Mouse (Mus musculus): ENCODE data around the gene Fam198b. TPM values are rescaled to one million over a fixed set of nuclear protein-coding genes. Genes with fewer than 3 reads are reported as not detected.

The Fam198b gene
- total RNA-seq (2012; rRNA removed) (1.5 and 4.9 TPM in 2 replicates), polyA plus RNA-seq (2012; ENCODE audit: insufficient read depth in 1 of 2, insufficient read length in 2 of 2, low read depth in 1 of 2, low replicate concordance in 2 of 2, missing spikeins in 1 of 2) (1 to 10 TPM in 1 of 2 experiments, not detected in 1; 3.1 TPM)

GRCm38 (mm10) chr3:79884305-79884704 is at the start of gene Fam198b:
Gene Fam198b, plus strand, starts transcription at chr3:79884533.
- Histone ChIP-seq H3K4me1 (ENCODE audit: control insufficient read depth in 1 of 2, insufficient read depth in 2 of 2, low read length in 2 of 2) (peaks cover 0 to 7% of the 10 kb centered on the region in 2 experiments; a peak in 3 of 4 replicates), H3K9me3 (replicated peaks; ENCODE audit: insufficient read depth, low read length) (no peaks in the 10 kb centered on the region), H3K79me2 (ENCODE audit: control insufficient read depth, insufficient read depth, low read length, poor library complexity) (peaks cover 1% of the 10 kb centered on the region; the same call in 1 of the 2 replicates), H3K4me3 (ENCODE audit: control insufficient read depth in 1 of 2, insufficient read depth in 1 of 2, low read depth in 2 of 2, low read length in 2 of 2) (peak within 1 kb of the TSS; percentile 62 to 68), H3K27me3 (ENCODE audit: control insufficient read depth in 1 of 2, insufficient read depth in 2 of 2, low read length in 2 of 2) (no peaks in the 10 kb centered on the region; a peak in 4 of 4 replicates), H3K9ac (ENCODE audit: control insufficient read depth, low read depth, low read length, poor library complexity, severe bottlenecking) (peak within 1 kb of the TSS; percentile 65), H3K36me3 (ENCODE audit: control insufficient read depth in 1 of 2, insufficient read depth in 2 of 2, low read length in 2 of 2) (peaks cover 0 to 9% of the 10 kb centered on the region in 2 experiments; a peak in 2 of 4 replicates), H3K27ac (ENCODE audit: control insufficient read depth, low read depth, low read length) (peak within 1 kb of the TSS; percentile 69)
- TF ChIP-seq POLR2AphosphoS2 (IDR thresholded peaks at IDR 0.05; ENCODE audit: low read length) (no peak), ETS1 (IDR thresholded peaks at IDR 0.05; ENCODE audit: low read depth, low read length) (peak; percentile 12; the same call in 1 of the 2 replicates), MYB (IDR thresholded peaks at IDR 0.05; ENCODE audit: low read depth, low read length) (no peak), EP300 (IDR thresholded peaks at IDR 0.05; ENCODE audit: low read depth in 1 of 2, low read length in 2 of 2) (0 out of 4 replicates have a peak, but pooled peaks have one; percentile 26 to 46), POLR2A (IDR thresholded peaks at IDR 0.05; ENCODE audit: control insufficient read depth in 1 of 2, insufficient read depth in 1 of 2, low read depth in 1 of 2, low read length in 2 of 2, poor library complexity in 1 of 2) (no peak), GATA1 (IDR thresholded peaks at IDR 0.05; ENCODE audit: low read depth, low read length) (peak; percentile 67), TBP (IDR thresholded peaks at IDR 0.05; ENCODE audit: low read depth, low read length) (peak; percentile 35; the same call in 1 of the 2 replicates), SIN3A (IDR thresholded peaks at IDR 0.05; ENCODE audit: low read length) (no peak; the same call in none of the 2 replicates), MAX (IDR thresholded peaks at IDR 0.05; ENCODE audit: low read length) (0 out of 2 replicates have a peak, but pooled peaks have one; percentile 29), NELFE (IDR thresholded peaks at IDR 0.05; ENCODE audit: low read depth, low read length) (0 out of 2 replicates have a peak, but pooled peaks have one; percentile 21), CHD1 (IDR thresholded peaks at IDR 0.05; ENCODE audit: low read depth, low read length) (0 out of 2 replicates have a peak, but pooled peaks have one; percentile 24), USF2 (IDR thresholded peaks at IDR 0.05; ENCODE audit: borderline replicate concordance in 1 of 2, insufficient read depth in 1 of 2, low read depth in 1 of 2, low read length in 2 of 2) (no peak), MAZ (IDR thresholded peaks at IDR 0.05; ENCODE audit: low read depth, low read length) (no peak)
- peak; percentile 88 for DNase-seq (ENCODE audit: low read depth, low spot score)

- Histone ChIP-seq H3K4me1 (ENCODE audit: control insufficient read depth in 1 of 2, insufficient read depth in 2 of 2, low read length in 2 of 2) (peaks cover 0 to 4% of the 10 kb centered on the region in 2 experiments; a peak in 2 of 4 replicates), H3K4me3 (ENCODE audit: control insufficient read depth in 1 of 2, insufficient read depth in 1 of 2, low read depth in 2 of 2, low read length in 2 of 2) (no peak overlapping the region), H3K27ac (ENCODE audit: control insufficient read depth, low read depth, low read length) (no peak overlapping the region), H3K27me3 (ENCODE audit: control insufficient read depth in 1 of 2, insufficient read depth in 2 of 2, low read length in 2 of 2) (no peaks in the 10 kb centered on the region; a peak in 1 of 4 replicates), H3K9me3 (replicated peaks; ENCODE audit: insufficient read depth, low read length) (no peaks in the 10 kb centered on the region), H3K9ac (ENCODE audit: control insufficient read depth, low read depth, low read length, poor library complexity, severe bottlenecking) (no peak overlapping the region), H3K36me3 (ENCODE audit: control insufficient read depth in 1 of 2, insufficient read depth in 2 of 2, low read length in 2 of 2) (no peaks in the 10 kb centered on the region), H3K79me2 (ENCODE audit: control insufficient read depth, insufficient read depth, low read length, poor library complexity) (no peaks in the 10 kb centered on the region)
- no peak for DNase-seq (ENCODE audit: low read depth, low spot score)
- TF ChIP-seq ZNF384 (IDR thresholded peaks at IDR 0.05; ENCODE audit: low read depth, low read length) = no peak
- no peak for TF ChIP-seq NRF1 (IDR thresholded peaks at IDR 0.05; ENCODE audit: insufficient read depth, low read depth, low read length, poor library complexity, severe bottlenecking)
- TF ChIP-seq USF1 (IDR thresholded peaks at IDR 0.05; ENCODE audit: low read depth, low read length) = no peak
- TF ChIP-seq MAX (IDR thresholded peaks at IDR 0.05; ENCODE audit: low read length) = no peak
- TF ChIP-seq CTCF (IDR thresholded peaks at IDR 0.05 in 2 of 3, conservative IDR thresholded peaks at IDR 0.05 in 1 of 3; ENCODE audit: control insufficient read depth in 1 of 3, insufficient read depth in 1 of 3, low read depth in 2 of 3, low read length in 3 of 3, poor library complexity in 1 of 3, severe bottlenecking in 1 of 3) = peak; percentile 21 to 44 (median 26); a peak in 4 of 6 replicates
- no peak for TF ChIP-seq HCFC1 (IDR thresholded peaks at IDR 0.05; ENCODE audit: low read depth, low read length)
- no peak for TF ChIP-seq POLR2A (IDR thresholded peaks at IDR 0.05; ENCODE audit: control insufficient read depth in 1 of 2, insufficient read depth in 1 of 2, low read depth in 1 of 2, low read length in 2 of 2, poor library complexity in 1 of 2)
- TF ChIP-seq MYC (IDR thresholded peaks at IDR 0.05; ENCODE audit: low read depth, low read length) = no peak
- TF ChIP-seq ELF1 (IDR thresholded peaks at IDR 0.05; ENCODE audit: low read depth, low read length) = no peak
- TF ChIP-seq RCOR1 (IDR thresholded peaks at IDR 0.05; ENCODE audit: low read depth, low read length) = no peak
- no peak for TF ChIP-seq JUND (IDR thresholded peaks at IDR 0.05; ENCODE audit: low read depth, low read length)
- 0 out of 2 replicates have a peak, but pooled peaks have one; percentile 13 for TF ChIP-seq SMC3 (IDR thresholded peaks at IDR 0.05; ENCODE audit: low read depth, low read length)
- peak; percentile 22 for TF ChIP-seq RAD21 (IDR thresholded peaks at IDR 0.05; ENCODE audit: low read depth, low read length)
- no peak for TF ChIP-seq ZKSCAN1 (IDR thresholded peaks at IDR 0.05; ENCODE audit: low read depth, low read length)
- no peak for TF ChIP-seq GATA1 (IDR thresholded peaks at IDR 0.05; ENCODE audit: low read depth, low read length)
- TF ChIP-seq E2F4 (IDR thresholded peaks at IDR 0.05; ENCODE audit: borderline replicate concordance, low read depth, low read length) = no peak
- no peak for TF ChIP-seq USF2 (IDR thresholded peaks at IDR 0.05; ENCODE audit: borderline replicate concordance in 1 of 2, insufficient read depth in 1 of 2, low read depth in 1 of 2, low read length in 2 of 2)
Measured at GRCm38 (mm10) chr3:79838751-79839150, 45.6 kb upstream of the Fam198b start.

Data from MEL (cell line).